Mouse (Mus musculus): ENCODE measurements around the gene Myo6.

The Myo6 gene

GRCm38 (mm10) chr9:80184138-80184537, 19.3 kb downstream of the Myo6 start:
- DNase-seq: peak; percentile 50 to 53

DNA sequence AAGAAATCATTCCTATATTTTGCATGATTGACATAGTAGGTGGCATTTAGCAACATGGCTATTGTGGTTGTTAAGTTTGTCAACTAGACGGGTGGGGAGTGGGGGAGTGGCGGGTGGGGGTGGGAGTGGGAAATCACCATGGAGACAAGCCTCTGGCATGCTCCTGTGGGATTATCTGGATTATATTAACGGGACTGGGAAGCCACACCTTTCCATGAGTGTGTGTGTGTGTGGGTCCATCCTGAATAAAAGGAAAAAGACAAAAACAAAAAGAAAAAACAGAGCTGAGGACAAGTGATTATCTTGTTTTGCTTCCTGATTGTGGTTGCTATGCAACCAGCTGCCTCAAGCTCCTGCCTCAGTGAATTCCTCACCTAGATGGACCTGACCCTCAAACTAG, 20.9 kb downstream of the Myo6 start:
- DNase-seq: no peak

DNA sequence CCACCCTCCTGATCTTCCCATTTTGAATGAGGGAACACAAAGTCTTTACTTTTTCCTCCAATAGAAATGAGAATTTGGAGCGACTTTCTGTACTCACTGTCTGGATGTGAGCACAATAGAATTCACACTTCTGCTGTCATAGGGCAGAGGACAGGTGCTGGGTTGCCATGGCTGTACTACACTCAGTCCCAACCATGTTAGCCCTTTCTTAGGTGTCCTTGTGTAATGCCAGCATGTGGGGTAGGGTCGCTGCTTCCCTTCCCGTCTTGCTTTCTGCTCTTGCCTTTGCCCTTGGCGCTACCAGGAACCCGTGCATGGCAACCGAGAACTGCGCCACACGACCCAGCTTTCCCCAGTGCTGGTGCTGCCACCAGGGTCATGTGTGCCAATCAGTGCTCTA, 21.9 kb downstream of the Myo6 start:
- no peak for DNase-seq

- no peak for DNase-seq
Observed at GRCm38 (mm10) chr9:80188324-80188893, 23.6 kb downstream of the Myo6 start.

GRCm38 (mm10) chr9:80191240-80191639, 26.4 kb downstream of the Myo6 start:
- no peak for DNase-seq

GRCm38 (mm10) chr9:80192324-80192723, 27.5 kb downstream of the Myo6 start:
- no peak for DNase-seq

GRCm38 (mm10) chr9:80194446-80194845, 29.6 kb downstream of the Myo6 start:
- no peak for DNase-seq

DNA sequence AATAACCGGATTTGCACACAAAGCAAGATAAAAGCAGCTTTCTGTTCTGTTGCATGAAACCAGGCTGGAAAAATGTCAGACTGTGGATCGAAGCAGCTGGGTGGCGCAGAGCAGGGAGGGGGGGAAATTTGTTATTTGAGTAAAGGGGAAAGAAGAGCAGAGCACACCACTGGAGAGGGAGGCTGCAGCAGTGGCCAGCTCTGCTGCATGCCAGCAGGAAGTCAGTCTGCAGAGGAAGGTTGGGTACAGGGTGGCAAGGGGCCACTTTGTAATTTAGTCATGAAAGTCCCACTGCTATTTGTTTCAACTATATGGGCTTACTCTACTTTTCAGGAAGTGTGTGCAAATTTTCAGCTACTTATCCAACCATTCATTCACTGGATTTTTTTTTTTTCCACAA, 31.3 kb downstream of the Myo6 start:
- DNase-seq: no peak

- no peak for DNase-seq
Observed at GRCm38 (mm10) chr9:80197233-80197632, 32.4 kb downstream of the Myo6 start.

DNA sequence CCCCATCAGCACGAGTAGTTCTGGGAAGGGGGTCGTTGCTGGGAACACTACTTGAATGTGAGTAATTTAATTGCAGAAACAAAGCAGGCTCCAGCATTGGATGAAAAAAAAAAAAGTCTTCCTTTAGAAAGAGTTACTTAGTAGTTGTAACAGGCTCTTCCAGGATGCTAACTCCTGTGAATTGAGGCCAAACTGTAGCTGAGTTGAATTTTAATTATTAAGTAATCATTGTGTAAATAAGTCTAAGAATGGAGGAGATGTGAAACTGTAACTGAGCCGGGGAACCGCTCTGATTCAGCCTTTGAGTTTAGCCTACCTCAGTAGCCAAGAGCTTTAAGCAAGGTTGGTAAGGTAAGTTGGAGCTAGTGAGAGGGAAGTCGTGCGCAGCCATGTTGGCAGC, 36.0 kb downstream of the Myo6 start:
- DNase-seq: no peak

DNA sequence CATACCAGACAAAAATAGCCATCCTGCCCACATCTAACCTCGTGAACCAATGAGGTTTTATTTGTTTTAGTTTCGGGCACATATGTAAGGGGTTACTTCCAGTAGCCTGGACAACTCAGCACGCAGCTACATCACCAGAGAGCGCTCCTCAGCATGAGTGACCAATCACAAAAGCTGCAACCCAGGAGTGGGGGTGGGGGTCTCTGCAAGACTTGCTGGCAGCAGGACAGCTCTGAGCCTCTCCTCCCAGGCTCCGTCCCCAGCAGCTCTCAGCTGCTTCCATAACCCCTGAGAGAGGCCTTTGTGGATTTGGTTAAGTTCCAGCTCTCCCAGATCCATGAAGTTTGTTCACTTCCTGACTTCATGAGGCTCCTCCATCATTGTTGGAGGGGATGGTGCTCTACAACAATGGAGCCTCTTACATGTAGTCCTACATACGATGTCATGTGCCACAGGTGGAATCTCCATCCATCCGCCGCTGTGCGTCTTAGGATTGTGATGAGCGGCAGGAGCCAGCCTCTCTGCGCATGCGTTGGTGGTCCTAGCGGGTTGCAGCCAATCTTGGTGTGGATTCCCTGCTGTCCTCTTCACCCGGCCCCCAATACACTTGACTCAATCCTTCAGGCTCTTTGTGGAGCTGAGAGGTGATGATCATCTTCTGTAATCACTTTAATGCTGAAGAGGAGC, 37.7 kb downstream of the Myo6 start:
- DNase-seq: peak in 1 of 2 experiments; percentile 32

DNA sequence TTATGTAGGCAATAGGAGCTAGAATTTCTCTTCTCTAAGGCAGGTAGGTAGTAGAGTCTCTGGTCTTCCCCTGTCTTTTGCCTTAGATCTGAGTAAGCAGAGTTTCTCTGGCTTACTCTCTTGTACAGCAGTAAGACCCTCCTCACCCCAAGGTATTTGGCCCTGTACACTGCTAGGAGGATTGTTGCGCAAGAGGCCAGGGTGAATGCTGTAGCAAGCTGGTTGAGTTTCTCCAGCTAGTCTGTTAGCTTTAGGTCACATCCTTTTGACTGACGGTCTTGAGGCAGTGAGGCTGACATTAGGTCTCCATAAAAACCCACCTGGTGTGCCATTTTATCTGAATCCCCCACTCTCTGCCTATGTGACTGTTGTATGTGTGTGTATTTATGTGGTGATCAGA, 43.9 kb downstream of the Myo6 start:
- DNase-seq: no peak

DNA sequence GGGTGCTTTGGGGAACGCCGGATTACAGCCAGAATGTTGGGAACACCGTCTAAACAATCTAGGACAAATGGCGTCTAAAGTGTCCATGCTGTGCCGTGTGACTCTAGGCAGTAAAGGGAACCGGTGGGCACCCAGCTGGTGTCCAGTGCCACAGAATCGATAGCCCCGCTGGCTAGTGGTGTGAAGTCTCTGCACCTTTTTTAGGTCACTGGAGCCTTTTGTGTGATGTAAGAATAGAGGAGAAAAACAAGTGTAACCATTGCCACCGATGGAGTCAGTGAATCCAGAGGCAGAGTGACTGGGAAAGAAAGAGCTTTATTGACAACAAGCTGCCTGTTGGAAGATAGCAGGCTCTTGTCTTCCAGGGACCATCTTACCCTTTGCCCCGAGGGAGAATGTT, 44.6 kb downstream of the Myo6 start:
- no peak for DNase-seq

DNA sequence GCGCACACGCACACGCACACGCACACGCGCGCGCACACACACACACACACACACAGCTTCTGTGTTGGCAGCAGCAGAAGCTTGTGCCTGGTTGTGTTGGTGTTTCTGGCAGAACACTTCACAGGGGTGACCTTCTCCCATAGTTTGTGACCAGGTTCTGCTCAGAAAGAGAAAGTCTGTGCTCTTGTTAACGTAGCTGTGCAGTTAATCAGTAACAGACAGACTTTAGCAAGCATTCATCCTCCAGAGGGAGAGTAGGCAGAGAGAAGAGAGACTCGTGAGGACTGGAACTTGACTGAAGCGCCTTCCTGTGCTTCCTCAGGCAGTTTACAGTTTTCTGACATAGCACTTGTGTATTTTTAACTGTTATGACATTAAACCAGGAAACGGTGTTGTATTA, 45.3 kb downstream of the Myo6 start:
- no peak for DNase-seq

DNA sequence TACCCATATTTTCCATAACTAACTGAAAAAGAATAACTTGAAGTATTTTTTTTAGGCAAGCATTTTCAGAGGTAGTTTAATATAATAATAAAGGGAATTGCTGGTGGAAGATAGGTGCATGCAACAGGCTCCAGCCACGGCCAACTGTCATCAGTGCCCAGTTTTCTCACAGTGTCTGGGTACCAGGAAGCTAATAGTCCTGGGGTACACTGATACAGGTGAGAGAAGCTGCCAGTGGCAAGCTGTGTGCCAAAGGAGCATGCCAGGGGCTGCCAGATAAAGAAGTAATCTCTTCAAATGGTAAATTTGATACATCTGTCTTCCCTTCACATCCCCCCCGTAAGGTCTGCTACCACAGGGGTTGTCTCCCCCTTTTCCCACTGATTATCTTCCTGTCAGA, 48.6 kb downstream of the Myo6 start:
- DNase-seq: no peak

DNA sequence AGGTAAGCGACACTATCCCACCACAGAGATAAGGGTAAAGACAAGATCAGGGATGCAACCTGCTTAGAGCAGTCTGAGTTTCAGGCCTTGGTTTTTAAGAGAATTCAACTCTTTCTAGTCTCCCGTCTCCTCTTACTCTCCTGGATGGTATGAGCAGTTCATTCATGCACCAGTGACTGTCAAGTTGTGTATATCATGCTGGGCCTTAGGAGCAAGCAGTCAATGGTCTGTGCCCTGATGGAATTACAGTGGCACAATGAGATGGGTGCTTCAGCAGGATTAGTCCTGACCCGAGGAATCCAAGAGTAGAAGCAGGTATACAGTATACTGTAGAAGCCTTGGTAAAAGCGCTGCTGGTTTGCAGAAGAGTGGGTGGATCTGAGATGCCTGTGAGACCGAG, 50.7 kb downstream of the Myo6 start:
- no peak for DNase-seq

GRCm38 (mm10) chr9:80216786-80217501, 52.1 kb downstream of the Myo6 start:
- no peak for DNase-seq

- DNase-seq: no peak
Observed at GRCm38 (mm10) chr9:80218718-80219117, 53.9 kb downstream of the Myo6 start.

DNA sequence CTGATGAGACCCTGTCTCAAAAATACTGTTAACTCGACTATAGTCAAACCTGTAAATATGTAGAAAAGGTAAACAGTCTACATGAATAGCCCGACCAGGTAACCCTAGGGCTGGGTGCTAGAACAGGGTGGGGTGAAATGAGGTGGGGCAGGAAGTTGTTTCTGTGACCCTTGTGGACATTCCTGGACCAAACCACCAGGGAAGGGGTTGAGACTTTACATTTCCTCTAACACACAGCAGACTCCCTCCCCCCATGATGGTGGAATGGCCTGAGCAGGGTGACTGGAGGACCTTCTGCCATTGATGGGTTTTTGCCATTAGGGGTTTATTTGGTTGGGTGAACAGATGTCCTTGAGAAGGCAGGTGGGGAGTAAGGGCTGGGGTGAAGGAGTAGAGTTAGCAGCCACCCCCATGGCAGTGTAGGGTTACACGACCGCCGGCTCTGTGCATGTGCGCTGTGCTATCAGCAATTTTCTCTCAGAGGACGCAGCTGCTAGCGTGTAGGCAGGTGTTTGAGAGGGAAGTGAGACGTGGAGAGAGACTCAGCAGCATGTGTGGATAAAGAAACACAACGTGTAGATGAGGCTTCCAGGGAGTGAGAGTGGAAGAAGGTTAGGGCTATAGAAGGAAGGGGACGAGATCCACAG, 59.3 kb downstream of the Myo6 start:
- no peak for DNase-seq

GRCm38 (mm10) chr9:80226579-80227325, 61.9 kb downstream of the Myo6 start:
- DNase-seq: no peak

GRCm38 (mm10) chr9:80233831-80234455, 69.1 kb downstream of the Myo6 start:
- no peak for DNase-seq

- no peak for DNase-seq
Observed at GRCm38 (mm10) chr9:80237184-80237799, 72.5 kb downstream of the Myo6 start.

All from cerebellum, postnatal 14 days (tissue).